Mouse (Mus musculus) WW6 (cell line): ENCODE data around the gene Mif4gd.
"Not testable (repeated sequence)": the region's sequence is repeated elsewhere in the genome, so short reads cannot be mapped to it uniquely, and the experiment has no call there.

Experiments used
- DNase-seq: peaks from one replicate; pipeline ENCODE4 v3.0.0-alpha.2; 2013; ENCODE audit warnings: low read depth, low spot score

Gene Mif4gd

GRCm38 (mm10) chr11:115612410-115613137 lies at the start of gene Mif4gd:
TSS of gene Mif4gd (minus strand) at chr11:115612969.
- peak; percentile 95 for DNase-seq

GRCm38 (mm10) chr11:115660376-115660775 lies 47.6 kb upstream of the Mif4gd start:
- no peak for DNase-seq

- no peak for DNase-seq
Measured at GRCm38 (mm10) chr11:115658521-115658920, 45.8 kb upstream of the Mif4gd start.

- no peak for DNase-seq
Measured at GRCm38 (mm10) chr11:115654128-115654527, 41.4 kb upstream of the Mif4gd start.

GRCm38 (mm10) chr11:115653194-115653593 lies 40.4 kb upstream of the Mif4gd start:
- DNase-seq, result no peak

- no peak for DNase-seq
Measured at GRCm38 (mm10) chr11:115651680-115652079, 38.9 kb upstream of the Mif4gd start.

- DNase-seq, result no peak
Measured at GRCm38 (mm10) chr11:115649706-115650105, 36.9 kb upstream of the Mif4gd start.

- DNase-seq, result peak; percentile 61
Measured at GRCm38 (mm10) chr11:115647459-115647858, 34.7 kb upstream of the Mif4gd start.

GRCm38 (mm10) chr11:115646439-115646838 lies 33.7 kb upstream of the Mif4gd start:
- no peak for DNase-seq

GRCm38 (mm10) chr11:115645498-115645897 lies 32.7 kb upstream of the Mif4gd start:
- DNase-seq, result not testable (repeated sequence)

- no peak for DNase-seq
Measured at GRCm38 (mm10) chr11:115644308-115644707, 31.5 kb upstream of the Mif4gd start.

GRCm38 (mm10) chr11:115643265-115643664 lies 30.5 kb upstream of the Mif4gd start:
- no peak for DNase-seq

- DNase-seq, result no peak
Measured at GRCm38 (mm10) chr11:115642705-115643104, 29.9 kb upstream of the Mif4gd start.

GRCm38 (mm10) chr11:115641664-115642036 lies 28.9 kb upstream of the Mif4gd start:
- DNase-seq, result no peak

- DNase-seq, result no peak
Measured at GRCm38 (mm10) chr11:115640978-115641663, 28.4 kb upstream of the Mif4gd start.

GRCm38 (mm10) chr11:115640311-115640828 lies 27.6 kb upstream of the Mif4gd start:
- DNase-seq, result no peak

- DNase-seq, result no peak
Measured at GRCm38 (mm10) chr11:115639540-115639939, 26.8 kb upstream of the Mif4gd start.

- no peak for DNase-seq
Measured at GRCm38 (mm10) chr11:115638498-115639409, 26.0 kb upstream of the Mif4gd start.

GRCm38 (mm10) chr11:115636960-115637359 lies 24.2 kb upstream of the Mif4gd start:
- DNase-seq, result no peak

- no peak for DNase-seq
Measured at GRCm38 (mm10) chr11:115635484-115635883, 22.7 kb upstream of the Mif4gd start.

GRCm38 (mm10) chr11:115635041-115635440 lies 22.3 kb upstream of the Mif4gd start:
- no peak for DNase-seq

GRCm38 (mm10) chr11:115634109-115634508 lies 21.3 kb upstream of the Mif4gd start:
- DNase-seq, result no peak
